Mouse (Mus musculus): ENCODE results near the gene Rnf222.

Gene Rnf222

GRCm38 (mm10) chr11:68888253-68888652 is at the start of gene Rnf222:
TSS of gene Rnf222 (plus strand) at chr11:68888553.
- DNase-seq (ENCODE audit: low spot score) = no peak

GRCm38 (mm10) chr11:68839606-68840005 is 48.7 kb upstream of the Rnf222 start:
- no peak for DNase-seq (ENCODE audit: low spot score)

- no peak for DNase-seq (ENCODE audit: low spot score)
Measured at GRCm38 (mm10) chr11:68850862-68851261, 37.5 kb upstream of the Rnf222 start.

- DNase-seq (ENCODE audit: low spot score) = no peak
Measured at GRCm38 (mm10) chr11:68851644-68852485, 36.5 kb upstream of the Rnf222 start.

GRCm38 (mm10) chr11:68852486-68852901 is 35.9 kb upstream of the Rnf222 start:
- DNase-seq (ENCODE audit: low spot score) = no peak

- DNase-seq (ENCODE audit: low spot score) = peak; percentile 100
Measured at GRCm38 (mm10) chr11:68852932-68853409, 35.4 kb upstream of the Rnf222 start.

GRCm38 (mm10) chr11:68853611-68854401 is 34.5 kb upstream of the Rnf222 start:
- DNase-seq (ENCODE audit: low spot score) = peak; percentile 44

GRCm38 (mm10) chr11:68854621-68855020 is 33.7 kb upstream of the Rnf222 start:
- DNase-seq (ENCODE audit: low spot score) = no peak

GRCm38 (mm10) chr11:68857329-68857728 is 31.0 kb upstream of the Rnf222 start:
- no peak for DNase-seq (ENCODE audit: low spot score)

GRCm38 (mm10) chr11:68859943-68860593 is 28.3 kb upstream of the Rnf222 start:
- no peak for DNase-seq (ENCODE audit: low spot score)

GRCm38 (mm10) chr11:68862260-68862659 is 26.1 kb upstream of the Rnf222 start:
- no peak for DNase-seq (ENCODE audit: low spot score)

GRCm38 (mm10) chr11:68863631-68864091 is 24.7 kb upstream of the Rnf222 start:
- DNase-seq (ENCODE audit: low spot score) = no peak

GRCm38 (mm10) chr11:68864544-68865189 is 23.7 kb upstream of the Rnf222 start:
- DNase-seq (ENCODE audit: low spot score) = no peak

GRCm38 (mm10) chr11:68871277-68871676 is 17.1 kb upstream of the Rnf222 start:
- DNase-seq (ENCODE audit: low spot score) = no peak

GRCm38 (mm10) chr11:68871748-68872147 is 16.6 kb upstream of the Rnf222 start, which contains the start of gene Ndel1:
TSS of gene Ndel1 (minus strand) at chr11:68871858.
- DNase-seq (ENCODE audit: low spot score) = no peak

GRCm38 (mm10) chr11:68874841-68875240 is 13.5 kb upstream of the Rnf222 start:
- DNase-seq (ENCODE audit: low spot score) = peak; percentile 47

- no peak for DNase-seq (ENCODE audit: low spot score)
Measured at GRCm38 (mm10) chr11:68878811-68879210, 9.5 kb upstream of the Rnf222 start.

- DNase-seq (ENCODE audit: low spot score) = no peak
Measured at GRCm38 (mm10) chr11:68882107-68882506, 6.2 kb upstream of the Rnf222 start.

GRCm38 (mm10) chr11:68883843-68884242 is 4.5 kb upstream of the Rnf222 start:
- DNase-seq (ENCODE audit: low spot score) = no peak

- DNase-seq (ENCODE audit: low spot score) = no peak
Measured at GRCm38 (mm10) chr11:68884368-68884767, 4.0 kb upstream of the Rnf222 start.

- no peak for DNase-seq (ENCODE audit: low spot score)
Measured at GRCm38 (mm10) chr11:68886091-68886490, 2.3 kb upstream of the Rnf222 start.

- DNase-seq (ENCODE audit: low spot score) = no peak
Measured at GRCm38 (mm10) chr11:68888653-68889052, 300 bp downstream of the Rnf222 start.
